Mouse (Mus musculus) lung, postnatal 0 days (tissue): ENCODE data around the gene Retnlb.

Experiments used
- CTCF ChIP-seq: IDR thresholded peaks from 2 replicates; pipeline ENCODE4 v1.5.1; 2016; ENCODE audit warnings: antibody characterized with exemption, mild to moderate bottlenecking
- EP300 ChIP-seq: IDR thresholded peaks from 2 replicates; pipeline ENCODE4 v1.6.1; 2016; ENCODE audit warnings: antibody characterized with exemption, mild to moderate bottlenecking, control low read depth

- TF ChIP-seq CTCF: no peak
- no peak for TF ChIP-seq EP300
These were observed 1.9 kb downstream of the Retnlb start for GRCm38 (mm10) chr16:48818524-48818923.
